Mouse (Mus musculus): Measurements from ENCODE around the gene Dph2. TPM values are rescaled to one million over a fixed set of nuclear protein-coding genes. Genes with fewer than 3 reads are reported as not detected.

Dph2 gene
- 18.2 and 19.3 TPM in 2 replicates for polyA plus RNA-seq (2015; fragmentation: Nextera tagmentation; extraction: Ambion mirVana)

DNA sequence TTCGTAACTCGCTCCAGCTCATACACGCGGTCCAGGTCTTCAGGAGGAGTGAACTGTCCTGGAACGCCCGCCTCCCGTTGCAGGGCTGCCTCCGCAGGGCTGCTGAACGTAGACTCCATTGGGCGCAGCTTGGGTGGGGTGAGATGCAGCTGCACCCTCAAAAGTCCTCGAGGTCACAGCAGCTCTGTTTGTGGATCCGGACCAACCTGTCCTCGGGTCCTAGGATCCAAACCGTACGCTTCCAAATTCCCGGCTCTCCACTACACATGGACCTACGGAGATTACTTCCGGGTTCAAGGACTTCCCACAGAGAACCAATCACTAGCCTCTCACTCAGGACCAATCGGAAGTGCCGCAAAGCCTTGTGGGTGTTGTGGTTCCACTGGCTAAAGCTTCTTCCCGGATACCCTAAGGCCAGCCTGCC lies at the start of gene Dph2:
Dph2 (minus strand) TSS at position 295 of the 424 bp plus-strand sequence.
- ATAC-seq (ENCODE audit: borderline replicate concordance, extremely low read depth, low FRiP score, low TSS enrichment): peak; percentile 86
- H3K9ac ChIP-seq: peak within 1 kb of the TSS; percentile 47
- H3K4me1 ChIP-seq: peaks cover 12% of the 10 kb centered on the region
- peak within 1 kb of the TSS; percentile 83 for H3K4me3 ChIP-seq
- H3K27me3 ChIP-seq: no peaks in the 10 kb centered on the region
- H3K4me2 ChIP-seq: peak within 1 kb of the TSS; percentile 86
- no peaks in the 10 kb centered on the region for H3K9me3 ChIP-seq
- H3K27ac ChIP-seq: no peak within 1 kb of the TSS
- H3K36me3 ChIP-seq: peaks cover 17% of the 10 kb centered on the region; the same call in 1 of the 2 replicates
- under 1% methylated on average over 21 of the region's 21 CpGs for WGBS

DNA sequence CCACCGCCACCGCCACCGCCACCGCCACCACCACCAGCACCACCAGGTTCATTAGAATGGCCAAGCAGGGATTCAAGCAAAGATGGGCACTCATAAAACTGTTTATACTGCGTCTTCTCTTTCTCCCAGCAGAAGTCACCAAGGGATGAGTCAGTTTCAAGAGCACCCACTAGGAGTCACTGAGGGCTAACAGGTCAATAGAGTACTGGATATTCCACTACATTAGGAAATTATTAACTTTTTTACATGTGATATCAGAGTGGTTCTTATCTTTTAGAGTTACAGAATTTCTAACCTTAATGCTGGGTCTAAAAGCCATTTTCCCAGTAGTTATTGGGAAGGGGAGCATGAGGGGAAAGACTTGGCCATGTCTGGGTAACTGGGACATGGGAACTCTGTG lies 45.1 kb upstream of the Dph2 start:
- 91% methylated on average over 5 of the region's 5 CpGs for WGBS
- ATAC-seq (ENCODE audit: borderline replicate concordance, extremely low read depth, low FRiP score, low TSS enrichment): no peak
- Histone ChIP-seq H3K9ac (no peak overlapping the region), H3K4me2 (no peak overlapping the region), H3K27me3 (no peaks in the 10 kb centered on the region), H3K27ac (no peak overlapping the region), H3K36me3 (no peaks in the 10 kb centered on the region), H3K4me3 (no peak overlapping the region), H3K4me1 (no peaks in the 10 kb centered on the region), H3K9me3 (no peaks in the 10 kb centered on the region)

DNA sequence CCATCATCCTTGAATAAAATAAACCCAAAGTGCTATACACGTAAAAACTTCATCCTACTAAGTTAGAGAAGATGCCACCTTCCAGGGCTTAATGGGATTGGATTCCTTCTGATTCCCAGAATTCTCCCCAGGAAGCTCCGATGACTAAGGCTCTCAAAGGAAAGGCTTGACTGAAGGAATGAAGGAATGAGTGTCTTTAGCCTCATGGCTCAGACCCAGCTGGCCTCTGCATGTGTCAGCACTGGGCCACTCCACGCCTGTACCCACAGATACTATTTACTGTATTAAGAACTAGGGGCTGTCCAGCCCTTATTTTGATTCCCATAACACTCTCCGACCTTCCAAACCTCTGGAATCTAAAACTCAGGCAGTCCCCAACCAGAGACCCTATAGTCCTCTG lies 42.2 kb upstream of the Dph2 start:
- Histone ChIP-seq H3K36me3 (no peaks in the 10 kb centered on the region), H3K4me3 (no peak overlapping the region), H3K9ac (no peak overlapping the region), H3K4me2 (no peak overlapping the region), H3K4me1 (peaks cover 12% of the 10 kb centered on the region), H3K9me3 (no peaks in the 10 kb centered on the region), H3K27ac (no peak overlapping the region), H3K27me3 (peaks cover 8% of the 10 kb centered on the region)
- 78% methylated on average over 4 of the region's 4 CpGs for WGBS
- no peak for ATAC-seq (ENCODE audit: borderline replicate concordance, extremely low read depth, low FRiP score, low TSS enrichment)

DNA sequence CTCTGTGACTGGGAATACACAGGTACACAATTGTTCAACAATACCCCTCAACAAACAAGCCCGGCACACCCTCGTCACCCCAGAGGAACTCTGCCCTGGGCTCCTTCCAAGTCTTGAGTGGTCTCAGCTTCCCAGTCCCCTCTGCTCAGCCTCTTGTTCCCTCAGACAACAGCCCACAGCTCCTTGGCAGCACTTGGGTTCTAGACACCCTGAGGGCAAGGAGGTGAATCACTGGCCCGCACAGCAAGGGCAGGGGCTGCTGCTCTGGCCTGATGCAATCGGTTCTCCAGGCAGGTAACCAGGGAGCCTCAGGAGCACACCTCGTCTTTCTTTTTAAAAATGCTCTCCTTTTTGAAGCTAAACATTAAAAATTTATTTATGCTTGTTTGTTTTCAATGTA lies 41.4 kb upstream of the Dph2 start:
- H3K36me3 ChIP-seq: no peaks in the 10 kb centered on the region
- H3K27me3 ChIP-seq: peaks cover 15% of the 10 kb centered on the region
- 67% methylated on average over 5 of the region's 5 CpGs for WGBS
- H3K4me3 ChIP-seq: no peak overlapping the region
- H3K9me3 ChIP-seq: no peaks in the 10 kb centered on the region
- no peak overlapping the region for H3K27ac ChIP-seq
- no peak overlapping the region for H3K9ac ChIP-seq
- ATAC-seq (ENCODE audit: borderline replicate concordance, extremely low read depth, low FRiP score, low TSS enrichment): no peak
- H3K4me2 ChIP-seq: no peak overlapping the region
- peaks cover 20% of the 10 kb centered on the region for H3K4me1 ChIP-seq

DNA sequence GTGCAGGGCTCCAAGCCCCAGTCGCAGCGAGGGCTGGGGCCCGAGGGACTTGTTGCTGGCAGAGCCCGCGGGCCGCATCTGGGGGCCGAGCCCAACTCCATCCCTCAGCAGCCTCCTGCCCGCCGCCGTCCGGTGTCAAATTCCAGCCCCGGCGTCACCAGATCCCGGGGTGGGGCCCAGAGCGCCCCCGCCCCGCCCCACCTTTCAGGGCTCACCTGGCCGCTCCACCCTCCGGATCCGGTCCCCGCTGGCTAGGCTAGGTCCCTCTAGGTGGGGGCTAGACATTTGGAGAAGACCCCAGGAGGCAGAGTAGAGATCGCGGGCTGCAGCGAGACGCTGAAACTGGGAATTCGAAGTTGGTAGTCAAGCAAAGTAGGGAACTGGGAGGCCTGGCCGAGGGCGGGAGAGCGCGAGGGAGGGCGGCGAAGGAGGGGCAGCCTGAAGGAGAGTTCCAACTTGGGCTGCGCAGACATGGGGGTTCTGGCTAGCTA lies 37.6 kb upstream of the Dph2 start, which contains the start of gene Artn:
Artn (minus strand) TSS at position 373 of the 491 bp plus-strand sequence.
- Histone ChIP-seq H3K4me1 (peaks cover 42% of the 10 kb centered on the region), H3K9me3 (no peaks in the 10 kb centered on the region), H3K9ac (peak within 1 kb of the TSS; percentile 35), H3K27ac (peak within 1 kb of the TSS; percentile 61), H3K4me3 (peak within 1 kb of the TSS; percentile 37), H3K27me3 (peaks cover 48% of the 10 kb centered on the region), H3K36me3 (no peaks in the 10 kb centered on the region), H3K4me2 (peak within 1 kb of the TSS; percentile 68)
- WGBS: 1% methylated on average over 33 of the region's 33 CpGs
- peak; percentile 56 for ATAC-seq (ENCODE audit: borderline replicate concordance, extremely low read depth, low FRiP score, low TSS enrichment)

DNA sequence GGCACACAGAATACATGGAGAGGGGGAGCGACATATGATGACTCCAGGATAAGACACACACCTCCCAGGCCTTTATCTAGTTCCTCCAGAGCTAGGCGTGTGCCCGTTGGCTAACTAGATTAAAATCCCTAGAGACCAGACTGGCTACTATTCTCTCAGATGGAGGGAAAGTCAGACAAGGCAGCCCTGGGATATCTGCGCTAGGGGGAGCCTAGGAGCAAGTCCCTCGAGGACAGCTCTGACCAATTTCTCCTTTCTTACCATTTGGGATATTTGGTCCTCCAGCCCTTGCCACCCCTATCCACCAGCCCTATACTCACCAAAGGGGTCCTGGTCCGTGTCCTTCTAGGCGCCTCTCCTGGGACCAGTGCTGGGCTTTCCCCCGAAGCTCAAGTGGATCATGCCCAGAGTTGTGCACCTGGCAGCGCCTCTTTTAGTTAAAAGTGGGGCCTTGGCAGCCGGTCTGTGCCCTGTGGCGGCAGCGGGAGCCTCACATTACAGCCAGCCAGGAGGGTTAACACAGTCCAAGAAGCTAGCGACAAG lies 36.9 kb upstream of the Dph2 start:
- Histone ChIP-seq H3K36me3 (no peaks in the 10 kb centered on the region), H3K4me3 (peak overlapping the region; percentile 37), H3K27me3 (peaks cover 48% of the 10 kb centered on the region), H3K4me1 (peaks cover 48% of the 10 kb centered on the region), H3K4me2 (peak overlapping the region; percentile 68), H3K9me3 (no peaks in the 10 kb centered on the region), H3K9ac (peak overlapping the region; percentile 35), H3K27ac (peak overlapping the region; percentile 61)
- WGBS: 2% methylated on average over 13 of the region's 13 CpGs
- peak; percentile 9; the same call in 1 of the 2 replicates for ATAC-seq (ENCODE audit: borderline replicate concordance, extremely low read depth, low FRiP score, low TSS enrichment)

DNA sequence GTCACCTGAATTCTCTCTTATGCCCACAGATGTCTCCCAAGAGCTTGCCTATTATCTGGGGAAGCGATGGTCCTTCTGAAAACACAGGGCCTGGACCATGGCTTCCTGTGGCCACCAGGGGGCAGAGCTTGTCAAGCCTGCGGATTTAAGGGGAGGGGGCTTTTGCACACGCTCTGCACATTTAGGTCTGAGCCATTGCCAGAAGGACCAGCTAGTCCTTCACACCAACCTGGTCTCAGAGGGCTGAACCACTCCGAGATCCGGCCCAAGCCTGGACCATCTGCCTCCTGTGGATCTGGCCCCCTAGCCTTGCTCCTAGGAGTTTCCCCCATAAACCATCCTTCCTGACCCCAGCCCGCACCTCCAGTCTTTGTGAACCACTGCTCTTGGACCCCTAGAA lies 36.4 kb upstream of the Dph2 start:
- no peak; the same call in 1 of the 2 replicates for ATAC-seq (ENCODE audit: borderline replicate concordance, extremely low read depth, low FRiP score, low TSS enrichment)
- Histone ChIP-seq H3K36me3 (no peaks in the 10 kb centered on the region), H3K4me2 (peak overlapping the region; percentile 68), H3K27me3 (peaks cover 48% of the 10 kb centered on the region), H3K4me1 (peaks cover 51% of the 10 kb centered on the region), H3K27ac (no peak overlapping the region), H3K4me3 (0 out of 2 replicates have a peak overlapping the region, but pooled peaks have one; percentile 37), H3K9me3 (no peaks in the 10 kb centered on the region), H3K9ac (no peak overlapping the region)
- WGBS: 19% methylated on average over 6 of the region's 6 CpGs

DNA sequence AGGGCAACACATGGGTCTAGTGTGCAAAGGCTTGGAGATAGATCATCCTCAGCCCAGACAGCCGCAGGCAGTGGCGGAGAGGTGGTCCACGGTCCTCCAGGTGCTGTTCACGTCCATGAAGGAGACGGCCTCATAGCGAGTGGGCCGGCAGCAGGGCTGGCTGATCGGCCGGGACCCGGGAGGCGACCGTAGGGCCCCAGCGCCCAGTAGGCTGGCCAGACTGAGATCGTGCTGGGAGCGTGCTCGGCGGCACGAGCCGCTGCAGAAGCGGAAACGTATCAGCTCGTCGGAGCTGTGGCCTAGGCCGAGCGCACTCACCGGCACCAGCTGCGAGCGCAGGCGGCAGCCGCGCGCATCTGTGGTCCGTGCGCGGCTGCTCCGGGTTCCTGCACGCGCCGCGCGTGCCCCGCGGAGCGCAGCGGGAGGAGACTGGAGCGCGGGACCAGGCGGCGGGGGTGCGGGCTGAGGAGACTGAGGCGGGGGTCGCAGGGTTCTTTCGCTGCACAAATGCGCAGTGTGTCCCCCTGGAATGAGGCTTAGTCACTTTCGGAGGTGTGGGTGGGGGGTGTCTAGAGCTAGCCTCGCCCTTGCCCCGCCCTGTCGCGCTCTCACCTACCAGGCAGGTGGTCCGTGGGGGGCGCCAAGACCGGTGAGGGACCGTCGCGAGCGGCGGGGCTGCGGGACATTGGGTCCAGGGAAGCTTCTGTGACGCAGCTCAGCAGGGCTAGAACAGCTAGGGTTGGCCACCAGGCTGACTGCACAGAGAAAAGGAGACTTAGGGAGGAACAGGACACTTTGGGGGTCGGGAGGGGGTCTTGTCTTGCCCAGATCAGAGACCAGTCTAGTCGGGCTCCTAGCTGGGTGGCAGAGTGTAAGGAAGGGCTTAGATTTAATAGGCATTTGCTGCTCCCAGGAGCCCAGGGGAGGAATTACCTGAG lies 35.0 kb upstream of the Dph2 start:
- H3K4me2 ChIP-seq: peak overlapping the region; percentile 94
- H3K27ac ChIP-seq: no peak overlapping the region
- H3K9me3 ChIP-seq: no peaks in the 10 kb centered on the region
- H3K36me3 ChIP-seq: no peaks in the 10 kb centered on the region
- ATAC-seq (ENCODE audit: borderline replicate concordance, extremely low read depth, low FRiP score, low TSS enrichment): peak; percentile 28
- H3K4me1 ChIP-seq: peaks cover 54% of the 10 kb centered on the region
- H3K4me3 ChIP-seq: peak overlapping the region; percentile 42
- peak overlapping the region; percentile 33 for H3K9ac ChIP-seq
- H3K27me3 ChIP-seq: peaks cover 57% of the 10 kb centered on the region
- 1% methylated on average over 71 of the region's 71 CpGs for WGBS

DNA sequence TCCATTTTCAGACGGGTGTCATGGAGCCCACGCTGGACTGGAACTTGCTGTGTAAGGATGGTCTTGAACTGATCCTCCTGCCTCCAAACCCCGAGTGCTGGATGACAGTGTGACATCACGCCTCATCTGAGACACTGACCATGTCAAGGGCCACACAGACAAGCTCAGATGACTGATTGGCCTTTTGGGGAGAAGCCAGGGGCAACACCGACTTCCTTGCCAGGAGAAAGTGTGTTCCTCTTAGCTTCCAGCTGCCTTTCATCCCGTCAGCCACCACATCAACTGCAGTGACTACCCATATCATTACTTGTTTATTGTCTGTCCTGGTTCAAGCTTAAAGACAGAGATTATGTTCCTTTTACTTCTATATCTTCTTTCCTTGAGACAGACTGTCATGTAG lies 33.1 kb upstream of the Dph2 start:
- Histone ChIP-seq H3K4me1 (peaks cover 51% of the 10 kb centered on the region), H3K4me3 (no peak overlapping the region), H3K9ac (no peak overlapping the region), H3K36me3 (no peaks in the 10 kb centered on the region), H3K9me3 (no peaks in the 10 kb centered on the region), H3K27me3 (peaks cover 51% of the 10 kb centered on the region), H3K4me2 (no peak overlapping the region), H3K27ac (no peak overlapping the region)
- ATAC-seq (ENCODE audit: borderline replicate concordance, extremely low read depth, low FRiP score, low TSS enrichment): 0 out of 2 replicates have a peak, but pooled peaks have one; percentile 17
- WGBS: 36% methylated on average over 5 of the region's 6 CpGs

DNA sequence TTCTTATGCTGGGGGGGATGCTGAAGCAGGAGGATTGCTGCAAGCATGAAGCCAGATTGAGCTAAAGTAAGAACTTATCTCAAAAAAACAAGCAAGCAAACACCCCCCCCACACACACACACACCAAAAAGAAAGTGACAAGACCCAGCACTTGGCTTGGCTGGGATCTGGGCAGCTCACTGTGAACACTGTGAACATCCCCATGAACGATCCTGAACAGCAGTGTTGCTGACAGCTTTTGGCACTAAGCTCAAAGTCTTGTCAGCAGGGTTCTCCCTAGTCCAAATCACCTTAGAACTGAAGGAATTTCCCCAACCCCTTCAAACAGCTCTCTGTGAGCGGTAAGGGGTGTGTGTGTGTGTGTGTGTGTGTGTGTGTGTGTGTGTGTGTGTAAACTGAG lies 31.6 kb upstream of the Dph2 start:
- H3K4me1 ChIP-seq: peaks cover 37% of the 10 kb centered on the region
- WGBS: 24% methylated on average over 2 of the region's 2 CpGs
- no peak overlapping the region for H3K27ac ChIP-seq
- H3K4me3 ChIP-seq: no peak overlapping the region
- no peak for ATAC-seq (ENCODE audit: borderline replicate concordance, extremely low read depth, low FRiP score, low TSS enrichment)
- H3K27me3 ChIP-seq: peaks cover 44% of the 10 kb centered on the region
- H3K36me3 ChIP-seq: no peaks in the 10 kb centered on the region
- no peak overlapping the region for H3K9ac ChIP-seq
- H3K4me2 ChIP-seq: no peak overlapping the region
- no peaks in the 10 kb centered on the region for H3K9me3 ChIP-seq

DNA sequence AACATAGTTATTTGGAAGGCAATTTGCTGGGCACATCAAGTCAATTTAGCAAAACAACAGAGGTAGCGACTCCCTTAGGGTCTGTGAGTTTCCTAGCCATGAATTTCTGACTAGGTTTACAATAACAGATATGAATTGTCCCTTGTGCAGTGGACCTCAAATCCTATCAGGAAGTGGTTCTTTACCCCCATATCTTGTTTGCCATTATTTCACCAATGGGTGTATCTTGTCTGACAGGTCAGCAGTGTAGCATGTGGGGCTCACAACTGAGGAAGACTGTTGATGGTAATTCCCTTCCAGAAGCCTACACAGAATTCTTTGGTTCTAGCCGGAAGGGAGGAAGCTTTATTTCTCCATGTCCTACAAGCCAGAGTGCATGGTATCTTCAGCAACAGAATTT lies 29.5 kb upstream of the Dph2 start:
- Histone ChIP-seq H3K9me3 (no peaks in the 10 kb centered on the region), H3K4me2 (no peak overlapping the region), H3K27ac (no peak overlapping the region), H3K27me3 (peaks cover 24% of the 10 kb centered on the region), H3K4me3 (no peak overlapping the region), H3K4me1 (peaks cover 23% of the 10 kb centered on the region), H3K36me3 (no peaks in the 10 kb centered on the region), H3K9ac (no peak overlapping the region)
- 88% methylated on average over 2 of the region's 2 CpGs for WGBS
- ATAC-seq (ENCODE audit: borderline replicate concordance, extremely low read depth, low FRiP score, low TSS enrichment): no peak

DNA sequence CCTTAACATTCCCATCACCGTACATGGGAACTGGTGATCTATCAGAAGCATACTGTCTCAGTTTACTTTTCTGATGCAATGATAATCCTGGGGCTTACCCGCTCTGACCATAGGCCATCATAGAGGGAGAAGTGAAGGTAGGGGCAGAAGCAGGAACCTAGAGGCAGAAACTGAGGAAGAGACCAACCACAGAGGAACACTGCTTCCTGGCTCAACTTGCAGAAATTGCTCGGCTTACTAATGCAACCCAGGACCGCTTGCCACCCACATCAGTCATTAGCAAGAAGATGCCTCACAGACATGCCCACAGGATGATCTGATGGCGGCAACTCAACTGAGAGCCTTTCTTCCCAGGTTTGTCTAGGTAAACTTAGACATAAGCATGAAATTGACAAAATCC lies 26.9 kb upstream of the Dph2 start:
- H3K9ac ChIP-seq: no peak overlapping the region
- H3K27me3 ChIP-seq: peaks cover 9% of the 10 kb centered on the region; the same call in 1 of the 2 replicates
- no peaks in the 10 kb centered on the region for H3K9me3 ChIP-seq
- peaks cover 27% of the 10 kb centered on the region for H3K4me1 ChIP-seq
- H3K4me2 ChIP-seq: no peak overlapping the region
- 71% methylated on average over 5 of the region's 5 CpGs for WGBS
- H3K4me3 ChIP-seq: no peak overlapping the region
- no peaks in the 10 kb centered on the region for H3K36me3 ChIP-seq
- no peak for ATAC-seq (ENCODE audit: borderline replicate concordance, extremely low read depth, low FRiP score, low TSS enrichment)
- no peak overlapping the region; the same call in 1 of the 2 replicates for H3K27ac ChIP-seq

All from lung, embryonic 15.5 days (tissue).